Mouse (Mus musculus) gastrocnemius, postnatal 36 days (tissue): ENCODE results near the gene Olfr1448. TPM values are rescaled to one million over a fixed set of nuclear protein-coding genes. Genes with fewer than 3 reads are reported as not detected.
"Not testable (repeated sequence)": the region's sequence is repeated elsewhere in the genome, so short reads cannot be mapped to it uniquely, and the experiment has no call there.

Experiments
- DNase-seq, 2 experiments: peaks; one replicate each; pipeline ENCODE4 v3.0.0; 2022
- intact Hi-C: fragments of 180-260 bp; cut with DNase I; formaldehyde crosslinking; loops from one replicate; pipeline ENCODE4 v1.15.1; 2025
- long read RNA-seq, 2 experiments: library from polyadenylated mRNA; stranded (forward); transcript quantifications; one replicate each; pipeline ENCODE4 v2.0.0; 2021
- total RNA-seq, 2 experiments: library from RNA; stranded (reverse); gene quantifications; 2 replicates each; pipeline ENCODE4 v1.2.3; 2021

The Olfr1448 gene
- not detected for total RNA-seq
- long read RNA-seq, experiment 1 = 0 reads
- long read RNA-seq, experiment 2 = 0 reads

DNA sequence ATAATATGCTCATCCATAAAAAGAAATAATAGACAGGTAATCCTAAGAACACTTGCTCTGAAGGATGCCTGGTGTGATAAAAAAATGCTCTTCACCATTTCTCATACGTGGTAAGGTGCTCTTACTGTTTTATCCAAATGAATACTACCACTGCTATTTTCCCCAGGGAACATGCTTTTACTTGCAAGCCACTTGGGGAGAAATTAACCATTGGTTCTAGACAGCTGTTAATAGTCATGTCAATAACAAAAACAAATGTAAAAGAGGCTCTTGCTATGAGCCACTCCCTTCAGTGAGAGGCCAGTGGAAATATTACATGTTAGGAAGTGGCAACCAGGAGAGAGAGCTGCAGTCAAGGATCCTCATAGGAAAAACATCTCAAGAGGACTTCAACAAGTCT lies at the start of gene Olfr1448:
Olfr1448 (minus strand) TSS at position 101 of the 400 bp plus-strand sequence.
- DNase-seq = no peak
- intact Hi-C loops = no loop called here

DNA sequence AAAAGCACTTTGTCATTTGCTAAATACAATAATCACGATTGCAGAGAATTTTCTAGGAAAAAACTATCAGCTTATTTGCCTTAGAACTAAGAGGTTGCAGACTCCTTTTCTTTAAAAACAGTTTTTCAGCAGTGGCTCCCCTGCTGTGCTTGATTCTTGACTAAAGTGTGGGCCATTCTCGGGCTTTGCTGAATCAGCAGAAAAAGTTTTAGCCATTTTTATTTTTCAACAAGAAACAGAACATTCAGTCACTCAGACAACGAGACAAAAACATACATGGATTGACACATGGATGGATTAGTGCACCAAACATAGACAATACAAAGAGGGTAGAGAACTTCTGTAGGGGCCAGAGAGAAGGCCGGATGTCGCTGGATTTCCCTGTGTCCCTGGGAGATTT lies 45.9 kb upstream of the Olfr1448 start:
- DNase-seq, intact Hi-C loops: not testable (repeated sequence)

DNA sequence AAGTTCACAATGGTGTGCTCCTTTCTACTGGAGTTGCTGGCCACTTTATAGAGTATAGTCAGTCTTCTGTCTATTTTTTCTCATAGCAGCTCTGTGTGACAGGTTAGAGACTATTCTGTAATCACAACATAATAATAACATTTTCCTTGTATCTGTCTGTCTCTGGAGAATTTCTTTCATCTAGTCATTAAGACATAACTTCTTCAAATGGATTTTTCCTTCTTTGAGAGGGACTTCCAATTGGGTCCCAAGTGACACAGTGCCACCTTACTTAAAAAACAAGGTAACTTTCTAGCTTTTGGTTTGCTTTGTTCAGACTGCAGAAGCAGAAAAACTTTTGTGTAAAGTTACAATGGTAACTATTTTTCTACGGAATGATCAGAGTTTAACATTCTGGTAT lies 25.7 kb upstream of the Olfr1448 start, which contains the start of gene Olfr1450:
Olfr1450 (plus strand) TSS at position 301 of the 400 bp plus-strand sequence.
- intact Hi-C loops = no loop called here

DNA sequence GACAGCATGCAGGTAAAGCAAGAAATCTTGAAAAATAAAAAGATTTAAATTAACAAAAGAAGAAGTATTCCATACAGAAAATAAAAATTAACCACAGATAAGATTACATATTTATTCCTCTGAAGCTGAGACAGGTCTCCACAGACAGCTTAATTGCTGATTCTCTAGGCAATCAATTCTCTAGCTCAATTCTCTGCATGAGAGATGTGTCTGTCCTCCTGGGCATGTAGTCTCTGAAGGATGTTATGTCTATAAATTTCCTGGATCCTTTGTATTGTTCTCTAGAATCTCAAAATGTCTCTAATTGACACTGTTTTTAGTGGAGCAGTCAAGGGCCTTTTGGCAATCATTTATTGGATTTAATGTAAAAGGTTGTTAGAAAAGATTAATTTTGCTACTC lies 6.3 kb upstream of the Olfr1448 start, which contains the start of gene Olfr1449:
Olfr1449 (plus strand) TSS at position 301 of the 400 bp plus-strand sequence.
- no peak for DNase-seq
- intact Hi-C loops = no loop called here

More for the DNA sequence above, 25.7 kb upstream of the Olfr1448 start, which contains the start of gene Olfr1450:
- DNase-seq = no peak

DNA sequence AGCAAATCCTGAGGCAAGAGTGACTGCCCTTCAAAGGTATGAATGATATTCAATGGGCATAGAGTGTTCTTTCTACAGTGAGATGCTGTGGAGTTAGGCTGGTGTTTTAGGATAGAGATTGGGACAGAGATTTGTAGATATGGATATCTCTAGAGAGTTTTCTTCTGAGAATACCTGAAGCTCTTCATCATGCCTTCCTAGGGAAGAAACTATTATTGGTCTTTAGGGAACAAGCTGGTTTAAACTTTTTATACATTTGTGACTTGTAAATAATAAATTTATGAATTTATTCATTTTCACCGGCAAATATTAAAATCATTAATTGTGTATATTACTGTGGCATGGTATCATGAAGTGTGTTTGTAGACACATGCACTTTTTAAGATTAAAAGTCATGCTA lies 20.6 kb downstream of the Olfr1448 start, which contains the start of gene Olfr1447:
Olfr1447 (minus strand) TSS at position 101 of the 400 bp plus-strand sequence.
- no peak for DNase-seq
- intact Hi-C loops = no loop called here

DNA sequence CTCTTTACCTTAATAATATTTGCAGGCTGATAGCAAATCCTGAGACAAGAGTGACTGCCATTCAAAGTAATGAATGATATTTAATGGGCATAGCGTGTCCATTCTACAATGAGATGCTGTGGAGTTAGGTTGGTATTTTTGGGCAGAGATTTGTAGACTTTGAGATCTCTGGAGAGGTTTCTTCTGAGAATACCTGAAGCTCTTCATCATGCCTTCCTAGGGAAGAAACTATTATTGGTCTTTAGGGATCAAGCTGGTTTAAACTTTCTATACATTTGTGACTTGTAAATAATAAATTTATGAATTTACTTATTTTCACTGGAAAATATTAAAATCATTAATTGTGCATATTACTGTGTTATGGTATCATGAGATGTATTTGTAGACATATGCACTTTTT lies 30.8 kb downstream of the Olfr1448 start, which contains the start of gene Olfr1446:
Olfr1446 (minus strand) TSS at position 101 of the 400 bp plus-strand sequence.
- DNase-seq = no peak
- intact Hi-C loops = no loop called here

DNA sequence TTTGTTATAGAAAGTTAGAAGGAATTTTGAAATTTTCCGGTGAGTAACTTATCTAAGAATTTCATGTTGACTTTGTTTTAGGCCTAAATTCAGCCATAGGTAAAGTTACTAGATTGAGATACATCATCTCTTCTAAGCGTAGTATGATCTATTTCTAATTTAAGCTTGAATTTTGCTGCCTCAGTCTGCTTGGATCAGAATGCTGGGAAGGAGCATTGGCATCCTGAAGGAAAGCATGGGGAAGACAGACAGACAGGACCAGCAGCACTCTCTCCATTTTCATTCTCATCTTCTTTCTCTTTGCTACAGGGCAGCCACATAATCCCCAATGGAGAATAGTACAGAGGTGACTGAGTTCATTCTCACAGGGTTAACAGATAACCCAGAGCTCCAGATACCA lies 40.7 kb downstream of the Olfr1448 start, which contains the start of gene Olfr1445:
Olfr1445 (plus strand) TSS at position 301 of the 400 bp plus-strand sequence.
- DNase-seq = no peak
- intact Hi-C loops = no loop called here

Other genes with a start within 250 kb of the Olfr1448 start
- gene Olfr1443, start 246.3 kb downstream of the Olfr1448 start, total RNA-seq = not detected
- not detected for gene Keg1, start 228.6 kb downstream of the Olfr1448 start, total RNA-seq
- gene Cntf, start 158.8 kb downstream of the Olfr1448 start, total RNA-seq = 1 to 10 TPM; 1.5 to 3.4 TPM
- gene Zfp91, start 128.3 kb downstream of the Olfr1448 start, total RNA-seq = 100 to 1,000 TPM; 112 to 114 TPM
- under 1 TPM; 0.25 to 0.31 TPM for gene Lpxn, start 128.2 kb downstream of the Olfr1448 start, total RNA-seq
- gene Gm5244, start 77.7 kb downstream of the Olfr1448 start, total RNA-seq = not detected
- not detected for gene Olfr1444, start 67.1 kb downstream of the Olfr1448 start, total RNA-seq
- gene Olfr1445, start 40.6 kb downstream of the Olfr1448 start, total RNA-seq = not detected
- not detected for gene Olfr1446, start 30.9 kb downstream of the Olfr1448 start, total RNA-seq
- not detected for gene Olfr1447, start 20.7 kb downstream of the Olfr1448 start, total RNA-seq
- gene Olfr1449, start 6.4 kb upstream of the Olfr1448 start, total RNA-seq = not detected
- not detected for gene Olfr1450, start 25.8 kb upstream of the Olfr1448 start, total RNA-seq
- not detected for gene Olfr1451, start 70.6 kb upstream of the Olfr1448 start, total RNA-seq
- gene Olfr1453, start 103.9 kb upstream of the Olfr1448 start, total RNA-seq = not detected
- not detected for gene Olfr1454, start 136.2 kb upstream of the Olfr1448 start, total RNA-seq
- not detected for gene Olfr1457, start 173.5 kb upstream of the Olfr1448 start, total RNA-seq
- not detected for gene Olfr1458, start 182.4 kb upstream of the Olfr1448 start, total RNA-seq
- not detected for gene Olfr1459, start 225.1 kb upstream of the Olfr1448 start, total RNA-seq
- gene Olfr1461, start 238.6 kb upstream of the Olfr1448 start, total RNA-seq = not detected